Mouse (Mus musculus) kidney, adult 2 months (tissue): ENCODE measurements at regions not wholly inside any gene's neighbourhood (a gene's known extent, or its start where the extent isn't known, plus 50 kb on each side); places are given as distances from the start of the nearest gene placed in this dataset.

Experiments
- CTCF ChIP-seq: fragments of 200-500 bp; conservative IDR thresholded peaks from 2 replicates; pipeline ENCODE4 v1.5.1; 2011; ENCODE audit warnings: low read depth, mild to moderate bottlenecking, control low read depth, low read length, moderate library complexity, mixed read lengths; ENCODE audit not compliant: insufficient read depth, insufficient read length
- POLR2A ChIP-seq: fragments of 200-500 bp; IDR thresholded peaks from one replicate; pipeline ENCODE4 v1.6.1; 2011; ENCODE audit warnings: low read depth, low read length, control low read depth

GRCm38 (mm10) chr17:4024384-4024783 is 328.3 kb upstream of the Nox3 start:
- TF ChIP-seq CTCF (no peak), POLR2A (no peak)
